Mouse (Mus musculus) heart, embryonic 13.5 days (tissue): ENCODE results near the gene Diaph3. TPM values are rescaled to one million over a fixed set of nuclear protein-coding genes. Genes with fewer than 3 reads are reported as not detected.

ENCODE experiments used
- ATAC-seq: fragments of 200-750 bp; cut with Nextera tagmentation; 2 replicates; pipeline ENCODE4 v1.8.0; 2017; ENCODE audit warnings: moderate TSS enrichment; ENCODE audit not compliant: insufficient number of reproducible peaks, low FRiP score, low TSS enrichment; ENCODE audit errors: extremely low read depth
- H3K27ac ChIP-seq: fragments of 300-500 bp; sonication (generic); replicated peaks from 2 replicates; pipeline ENCODE4 v1.5.1; 2015; ENCODE audit warnings: moderate library complexity, mild to moderate bottlenecking, inconsistent platforms
- H3K27me3 ChIP-seq: fragments of 300-500 bp; sonication (generic); replicated peaks from 2 replicates; pipeline ENCODE4 v1.6.1; 2015; ENCODE audit warnings: mild to moderate bottlenecking, inconsistent platforms
- H3K36me3 ChIP-seq: fragments of 300-500 bp; sonication (generic); 2 replicates; pipeline ENCODE4 v1.6.1; 2015; ENCODE audit warnings: mild to moderate bottlenecking, inconsistent platforms
- H3K4me1 ChIP-seq: fragments of 300-500 bp; sonication (generic); 2 replicates; pipeline ENCODE4 v1.6.1; 2015; ENCODE audit warnings: inconsistent platforms
- H3K4me2 ChIP-seq: fragments of 300-500 bp; sonication (generic); 2 replicates; pipeline ENCODE4 v1.6.1; 2015; ENCODE audit warnings: inconsistent platforms, mild to moderate bottlenecking, moderate library complexity
- H3K4me3 ChIP-seq: fragments of 300-500 bp; sonication (generic); 2 replicates; pipeline ENCODE4 v1.5.1; 2015; ENCODE audit warnings: moderate library complexity, mild to moderate bottlenecking, inconsistent platforms
- H3K9ac ChIP-seq: fragments of 300-500 bp; sonication (generic); 2 replicates; pipeline ENCODE4 v1.6.1; 2015; ENCODE audit warnings: inconsistent platforms, mild to moderate bottlenecking, moderate library complexity
- H3K9me3 ChIP-seq: fragments of 300-500 bp; sonication (generic); 2 replicates; pipeline ENCODE4 v1.6.1; 2016; ENCODE audit warnings: inconsistent platforms
- WGBS: fragments of 180-500 bp; shearing (Covaris S2); methylation state at CpG from one replicate; pipeline ENCODE4 v1.1.7; 2015; ENCODE audit warnings: mixed read lengths; 5-methylcytosine and 5-hydroxymethylcytosine counted together
- polyA plus RNA-seq: library from polyadenylated mRNA; unstranded; fragments of >200 nt; fragmentation: Nextera tagmentation; extraction: Ambion mirVana; gene quantifications from 2 replicates; pipeline ENCODE4 v1.2.1, GENCODE M21; 2015

The Diaph3 gene
- polyA plus RNA-seq, 1 experiment from 2014 or later, result 11.2 TPM

- H3K9ac ChIP-seq, result no peak overlapping the region
- 90% methylated on average over 2 of the region's 2 CpGs for WGBS
- no peaks in the 10 kb centered on the region for H3K9me3 ChIP-seq
- H3K4me1 ChIP-seq, result peaks cover 1% of the 10 kb centered on the region; the same call in 1 of the 2 replicates
- no peak overlapping the region for H3K4me3 ChIP-seq
- no peak overlapping the region for H3K27ac ChIP-seq
- no peak for ATAC-seq
- no peak overlapping the region for H3K4me2 ChIP-seq
- H3K36me3 ChIP-seq, result no peaks in the 10 kb centered on the region
- H3K27me3 ChIP-seq, result no peaks in the 10 kb centered on the region
Observed at GRCm38 (mm10) chr14:86764286-86764685, 376.7 kb downstream of the Diaph3 start.

DNA sequence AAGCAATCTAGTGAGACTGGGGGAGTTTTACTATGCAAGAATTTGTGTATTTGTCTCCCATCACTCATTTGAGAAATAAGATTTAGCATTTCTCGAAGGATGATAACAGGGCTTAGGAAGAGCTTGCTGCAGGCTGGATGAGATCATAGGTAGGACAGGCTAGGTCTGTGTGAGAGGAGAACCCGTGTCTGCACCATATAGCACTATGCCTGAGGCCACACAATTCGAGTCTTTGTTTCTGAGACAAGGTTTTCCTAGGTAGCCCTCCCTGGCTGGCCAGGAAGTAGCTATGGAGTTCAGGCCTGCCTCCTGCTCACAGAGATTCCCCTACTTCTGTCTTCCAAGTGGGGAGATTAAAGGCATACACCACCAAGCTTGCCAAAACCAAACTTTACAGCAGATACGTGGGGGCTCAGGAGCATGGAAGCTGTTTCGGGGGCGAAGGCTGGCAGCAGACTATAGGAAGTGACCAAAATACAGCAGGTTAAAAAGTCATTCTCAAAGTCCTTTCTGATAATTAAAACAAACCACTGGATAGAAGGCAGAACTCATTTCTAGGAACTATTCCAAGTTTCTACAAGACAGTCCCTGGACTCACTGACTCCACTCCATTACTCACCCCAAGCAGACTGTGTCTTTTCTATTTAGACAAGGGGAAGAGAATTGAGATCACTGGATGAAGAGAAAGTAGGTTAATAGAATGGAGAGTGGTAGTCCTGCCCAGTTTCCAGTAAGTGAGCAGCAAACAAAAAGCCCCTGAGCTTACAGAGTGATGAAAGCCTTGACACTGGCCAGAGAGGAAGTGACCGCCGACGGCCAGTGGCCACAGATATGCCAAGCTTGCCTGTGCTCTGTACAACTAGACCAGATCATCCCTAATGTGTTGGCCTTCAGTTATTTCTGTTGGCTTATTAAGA lies 383.2 kb downstream of the Diaph3 start:
- H3K27ac ChIP-seq, result peak overlapping the region; percentile 97
- H3K4me3 ChIP-seq, result no peak overlapping the region
- ATAC-seq, result peak; percentile 32; the same call in 1 of the 2 replicates
- H3K9me3 ChIP-seq, result no peaks in the 10 kb centered on the region
- 33% methylated on average over 9 of the region's 9 CpGs for WGBS
- peak overlapping the region; percentile 44 for H3K9ac ChIP-seq
- peak overlapping the region; percentile 47 for H3K4me2 ChIP-seq
- no peaks in the 10 kb centered on the region for H3K27me3 ChIP-seq
- H3K4me1 ChIP-seq, result peaks cover 30% of the 10 kb centered on the region
- no peaks in the 10 kb centered on the region for H3K36me3 ChIP-seq

DNA sequence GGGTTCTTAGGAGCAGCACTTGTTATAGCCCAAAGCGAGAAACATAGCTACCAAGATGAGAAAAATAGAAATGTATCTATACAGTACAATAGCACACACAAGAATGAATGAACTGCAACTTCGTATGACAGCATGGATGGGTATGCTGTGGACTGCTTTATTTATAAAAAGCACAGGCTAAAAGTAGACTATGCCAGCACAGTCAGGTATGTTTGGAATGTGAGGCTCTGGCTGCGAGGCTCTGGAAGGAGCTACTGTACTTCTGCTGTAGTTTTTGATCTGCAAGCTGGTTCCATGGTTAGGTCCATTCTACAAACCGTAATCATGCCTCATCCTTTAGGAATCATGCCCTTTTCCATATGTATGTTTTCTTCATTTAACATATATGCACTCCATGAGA lies 383.9 kb downstream of the Diaph3 start:
- 36% methylated on average over 4 of the region's 4 CpGs for WGBS
- Histone ChIP-seq H3K36me3 (no peaks in the 10 kb centered on the region), H3K4me2 (peak overlapping the region; percentile 47), H3K9ac (peak overlapping the region; percentile 44), H3K4me1 (peaks cover 30% of the 10 kb centered on the region), H3K27ac (peak overlapping the region; percentile 97), H3K4me3 (no peak overlapping the region), H3K9me3 (no peaks in the 10 kb centered on the region), H3K27me3 (no peaks in the 10 kb centered on the region)
- ATAC-seq, result peak; percentile 76

DNA sequence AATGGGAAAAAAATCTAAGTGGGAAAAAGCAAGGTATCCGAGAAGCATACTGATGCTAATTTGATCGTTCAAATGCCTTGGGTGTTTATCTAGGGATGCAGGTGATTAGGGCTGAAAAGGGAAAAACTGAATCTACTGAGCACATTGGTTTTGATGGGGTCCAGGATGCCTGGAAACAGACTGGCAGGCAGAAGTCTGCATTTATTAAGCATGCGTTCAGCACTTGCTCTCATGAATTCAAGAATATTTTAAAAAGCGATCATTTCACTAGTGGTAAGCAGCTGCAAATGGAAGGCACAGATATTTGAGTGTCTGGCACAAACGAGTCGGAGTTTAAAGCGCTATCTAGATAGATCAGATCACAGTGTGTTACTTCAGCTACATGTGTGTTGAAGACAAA lies 390.7 kb downstream of the Diaph3 start:
- Histone ChIP-seq H3K4me3 (no peak overlapping the region), H3K27ac (no peak overlapping the region), H3K27me3 (no peaks in the 10 kb centered on the region), H3K9ac (no peak overlapping the region), H3K36me3 (peaks cover 10% of the 10 kb centered on the region), H3K4me1 (peaks cover 19% of the 10 kb centered on the region), H3K9me3 (no peaks in the 10 kb centered on the region), H3K4me2 (no peak overlapping the region)
- ATAC-seq, result no peak
- WGBS, result 76% methylated on average over 7 of the region's 7 CpGs

- Histone ChIP-seq H3K9me3 (no peaks in the 10 kb centered on the region), H3K27me3 (no peaks in the 10 kb centered on the region), H3K4me3 (no peak overlapping the region), H3K36me3 (peaks cover 10% of the 10 kb centered on the region), H3K9ac (no peak overlapping the region), H3K4me2 (no peak overlapping the region), H3K27ac (no peak overlapping the region), H3K4me1 (peaks cover 19% of the 10 kb centered on the region)
- WGBS, result 72% methylated on average over 4 of the region's 4 CpGs
- no peak for ATAC-seq
Observed at GRCm38 (mm10) chr14:86749425-86749824, 391.6 kb downstream of the Diaph3 start.

- no peaks in the 10 kb centered on the region for H3K27me3 ChIP-seq
- peaks cover 10% of the 10 kb centered on the region for H3K36me3 ChIP-seq
- ATAC-seq, result no peak
- peaks cover 19% of the 10 kb centered on the region for H3K4me1 ChIP-seq
- 30% methylated on average over 7 of the region's 7 CpGs for WGBS
- no peak overlapping the region for H3K27ac ChIP-seq
- H3K4me3 ChIP-seq, result peak overlapping the region; percentile 22
- H3K4me2 ChIP-seq, result peak overlapping the region; percentile 52
- H3K9ac ChIP-seq, result 0 out of 2 replicates have a peak overlapping the region, but pooled peaks have one; percentile 41
- no peaks in the 10 kb centered on the region for H3K9me3 ChIP-seq
Observed at GRCm38 (mm10) chr14:86748876-86749275, 392.2 kb downstream of the Diaph3 start.

- Histone ChIP-seq H3K4me2 (no peak overlapping the region), H3K9me3 (no peaks in the 10 kb centered on the region), H3K36me3 (peaks cover 10% of the 10 kb centered on the region), H3K9ac (no peak overlapping the region), H3K27ac (no peak overlapping the region), H3K4me1 (peaks cover 21% of the 10 kb centered on the region), H3K4me3 (no peak overlapping the region), H3K27me3 (no peaks in the 10 kb centered on the region)
- ATAC-seq, result no peak
- WGBS, result 82% methylated on average over 6 of the region's 6 CpGs
Observed at GRCm38 (mm10) chr14:86744523-86744922, 396.5 kb downstream of the Diaph3 start.

DNA sequence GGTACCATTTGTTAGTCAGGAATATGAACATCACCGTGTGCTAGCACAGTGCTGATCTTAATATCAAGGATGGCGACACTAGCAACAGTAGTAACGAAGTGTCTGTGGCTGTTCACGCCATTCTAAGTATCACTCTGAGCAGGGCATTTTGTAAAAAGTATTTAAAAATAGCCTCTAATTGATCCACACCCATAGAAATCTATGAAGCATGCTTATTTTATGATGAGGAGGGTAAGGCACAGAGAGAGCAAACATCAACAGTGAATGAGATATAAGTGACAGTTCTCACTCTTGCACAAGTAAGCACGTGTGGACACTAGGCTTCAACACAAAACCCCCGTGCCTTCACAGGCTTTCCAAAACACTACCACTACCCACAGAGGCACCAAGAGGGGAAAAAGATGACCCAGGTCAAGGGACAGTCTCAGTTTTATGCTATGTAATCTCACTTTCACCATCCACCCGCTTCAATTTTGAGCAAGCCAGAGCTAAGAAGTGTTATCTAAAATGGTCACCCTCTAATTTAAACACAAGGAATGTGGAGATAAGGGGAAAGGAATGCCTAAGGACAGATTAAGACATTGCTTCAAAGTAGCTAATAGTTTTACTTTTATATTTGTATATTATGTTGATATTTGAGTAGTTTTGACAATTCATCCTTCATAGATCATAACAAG lies 399.0 kb downstream of the Diaph3 start:
- Histone ChIP-seq H3K4me3 (no peak overlapping the region), H3K27ac (no peak overlapping the region), H3K4me2 (no peak overlapping the region), H3K4me1 (peaks cover 9% of the 10 kb centered on the region), H3K9me3 (no peaks in the 10 kb centered on the region), H3K36me3 (peaks cover 6% of the 10 kb centered on the region), H3K9ac (no peak overlapping the region), H3K27me3 (no peaks in the 10 kb centered on the region)
- no peak for ATAC-seq
- WGBS, result 55% methylated on average over 7 of the region's 7 CpGs

GRCm38 (mm10) chr14:86738916-86739315 lies 402.1 kb downstream of the Diaph3 start:
- no peaks in the 10 kb centered on the region for H3K27me3 ChIP-seq
- no peak overlapping the region for H3K27ac ChIP-seq
- H3K9me3 ChIP-seq, result no peaks in the 10 kb centered on the region
- WGBS, result 61% methylated on average over 5 of the region's 5 CpGs
- peaks cover 9% of the 10 kb centered on the region for H3K4me1 ChIP-seq
- no peak for ATAC-seq
- no peak overlapping the region for H3K4me2 ChIP-seq
- H3K9ac ChIP-seq, result no peak overlapping the region
- H3K36me3 ChIP-seq, result no peaks in the 10 kb centered on the region
- H3K4me3 ChIP-seq, result no peak overlapping the region

GRCm38 (mm10) chr14:86736646-86737045 lies 404.4 kb downstream of the Diaph3 start:
- Histone ChIP-seq H3K4me2 (no peak overlapping the region), H3K9ac (no peak overlapping the region), H3K4me1 (peaks cover under 1% of the 10 kb centered on the region; the same call in 1 of the 2 replicates), H3K27me3 (no peaks in the 10 kb centered on the region), H3K9me3 (no peaks in the 10 kb centered on the region), H3K4me3 (no peak overlapping the region), H3K27ac (no peak overlapping the region), H3K36me3 (no peaks in the 10 kb centered on the region)
- no peak for ATAC-seq
- WGBS, result 70% methylated on average over 1 of the region's 1 CpGs

DNA sequence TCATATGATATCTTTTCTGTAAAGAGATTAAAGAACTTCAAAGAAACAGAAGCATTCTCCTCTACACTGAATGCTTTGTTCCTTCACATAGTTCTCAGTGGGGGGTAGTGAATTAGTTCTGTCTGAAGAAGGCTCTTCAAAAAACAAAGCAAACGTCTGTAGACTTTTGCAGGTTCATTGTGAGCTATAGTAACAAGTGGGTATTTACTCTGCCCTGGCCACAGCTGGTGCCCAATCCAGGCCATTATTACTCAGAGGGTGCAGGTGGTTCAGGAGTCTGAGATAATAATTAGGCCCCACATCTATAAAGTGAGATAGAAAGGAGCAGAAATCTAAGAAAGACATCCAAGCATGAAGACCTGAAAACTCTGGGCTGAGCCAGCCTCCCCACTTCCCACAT lies 409.7 kb downstream of the Diaph3 start:
- Histone ChIP-seq H3K9ac (no peak overlapping the region), H3K4me1 (no peaks in the 10 kb centered on the region), H3K27me3 (no peaks in the 10 kb centered on the region), H3K4me2 (no peak overlapping the region), H3K9me3 (no peaks in the 10 kb centered on the region), H3K36me3 (no peaks in the 10 kb centered on the region), H3K4me3 (no peak overlapping the region), H3K27ac (no peak overlapping the region)
- 31% methylated on average over 1 of the region's 1 CpGs for WGBS
- ATAC-seq, result no peak
